Mouse (Mus musculus): ENCODE measurements at regions not wholly inside any gene's neighbourhood (a gene's known extent, or its start where the extent isn't known, plus 50 kb on each side); places are given as distances from the start of the nearest gene placed in this dataset.

- Histone ChIP-seq H3K27me3 (ENCODE audit: control insufficient read depth, insufficient read depth, low read length) (no peaks in the 10 kb centered on the region), H3K4me3 (replicated peaks; ENCODE audit: insufficient read depth, low read depth, low read length) (no peak overlapping the region), H3K4me1 (ENCODE audit: control insufficient read depth, insufficient read depth, low read length) (peaks cover 8% of the 10 kb centered on the region), H3K27ac (ENCODE audit: insufficient read depth, low read length) (no peak overlapping the region)
- DNase-seq, result no peak
- WGBS, result 99% methylated on average over 2 of the region's 2 CpGs
- TF ChIP-seq POLR2A (IDR thresholded peaks at IDR 0.05; ENCODE audit: borderline replicate concordance, insufficient read depth, low read length) (no peak), CTCF (IDR thresholded peaks at IDR 0.05; ENCODE audit: borderline replicate concordance, insufficient read depth, low read depth, low read length) (no peak)
These were observed 52.8 kb upstream of the Bcl6 start for GRCm38 (mm10) chr16:24041403-24041802.

GRCm38 (mm10) chr16:24039765-24040164 is 51.1 kb upstream of the Bcl6 start:
- H3K4me1 ChIP-seq (ENCODE audit: control insufficient read depth, insufficient read depth, low read length), result peaks cover 8% of the 10 kb centered on the region
- TF ChIP-seq POLR2A (IDR thresholded peaks at IDR 0.05; ENCODE audit: borderline replicate concordance, insufficient read depth, low read length) (no peak), CTCF (IDR thresholded peaks at IDR 0.05; ENCODE audit: borderline replicate concordance, insufficient read depth, low read depth, low read length) (no peak)
- DNase-seq, result no peak
- no peaks in the 10 kb centered on the region for H3K27me3 ChIP-seq (ENCODE audit: control insufficient read depth, insufficient read depth, low read length)
- no peak overlapping the region for H3K27ac ChIP-seq (ENCODE audit: insufficient read depth, low read length)
- 72% methylated on average over 4 of the region's 4 CpGs for WGBS
- H3K4me3 ChIP-seq (replicated peaks; ENCODE audit: insufficient read depth, low read depth, low read length), result no peak overlapping the region

Data from cerebellum, adult 2 months (tissue).